Mouse (Mus musculus) kidney, adult 2 months (tissue): ENCODE results near the gene Bcl9.

Experiments
- CTCF ChIP-seq: fragments of 200-500 bp; conservative IDR thresholded peaks from 2 replicates; pipeline ENCODE4 v1.5.1; 2011; ENCODE audit warnings: low read depth, mild to moderate bottlenecking, control low read depth, low read length, moderate library complexity, mixed read lengths; ENCODE audit not compliant: insufficient read depth, insufficient read length
- POLR2A ChIP-seq: fragments of 200-500 bp; IDR thresholded peaks from one replicate; pipeline ENCODE4 v1.6.1; 2011; ENCODE audit warnings: low read depth, low read length, control low read depth

DNA sequence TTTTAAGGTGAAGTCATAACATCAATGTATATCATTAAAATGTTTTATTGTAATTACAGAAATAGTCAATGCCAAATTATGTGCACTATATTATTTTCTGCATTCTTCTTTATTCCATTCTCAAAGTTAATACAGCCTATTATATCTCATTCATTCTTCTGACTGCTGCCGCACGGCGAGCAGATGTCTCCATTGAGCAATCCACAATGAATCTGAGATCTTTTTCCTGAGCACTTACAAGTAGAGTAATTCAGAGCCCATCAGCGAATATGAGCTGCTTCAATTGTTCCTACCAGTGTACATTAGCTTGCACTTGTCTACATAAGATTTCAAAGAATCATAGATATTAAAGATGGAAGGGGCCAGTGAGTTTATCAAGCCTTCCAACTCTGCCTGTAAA lies 12.8 kb downstream of the Bcl9 start:
- TF ChIP-seq CTCF, result no peak
- no peak for TF ChIP-seq POLR2A
